15 mouse cellular contexts compared by ENCODE assay signal in genomic region chr3:34331889-34332276, GRCm38 (mm10).
A peak's percentile ranks its signal among the peaks of the same experiment; 100 is the strongest.
DNase-seq lines count a peak whose midpoint lies in the region; ATAC-seq and TF ChIP-seq lines count a peak whose summit lies in the region.
"Had no signal": no experiment of that assay in that cellular context is flagged by ENCODE, and none has a peak within 500 bp of the region (broad histone marks: within the 10 kb centered on the region; RNA-seq: fewer than 3 reads in every experiment).

No protein-coding gene starts in this region.

- 9% methylated on average over 5 of the region's 5 CpGs for WGBS in kidney, embryonic 16.5 days
- 26% methylated on average over 5 of the region's 5 CpGs for WGBS in forebrain, postnatal 0 days
- WGBS in midbrain, embryonic 15.5 days: 37% methylated on average over 5 of the region's 5 CpGs

- no peak overlapping the region for H3K4me3 ChIP-seq in kidney, embryonic 16.5 days (ENCODE audit: low read length)
- H3K4me3 ChIP-seq in forebrain, postnatal 0 days (ENCODE audit: low read depth, low read length): 0 out of 2 replicates have a peak overlapping the region, but pooled peaks have one; percentile 11
- H3K4me3 ChIP-seq in midbrain, embryonic 15.5 days: no peak overlapping the region
- H3K4me3 ChIP-seq: embryonic facial prominence, embryonic 12.5 days had no signal

- DNase-seq in kidney, postnatal 14 days: no peak
- no peak for DNase-seq in Patski (ENCODE audit: low read depth, low spot score)
- no peak for DNase-seq in forebrain, postnatal 0 days
- no peak for DNase-seq in spleen, postnatal 10 days (ENCODE audit: low spot score in 2 of 2)
- no peak for DNase-seq in spleen, adult 12 weeks (ENCODE audit: low spot score)
- DNase-seq in ovary, postnatal 14 days (ENCODE audit: low spot score): no peak
- DNase-seq: cerebellum, adult 2 months; heart, adult 11 months; heart, postnatal 14 days; lung, adult 18-20 months; thymus, adult 2 months had no signal

- TF ChIP-seq CTCF in Patski (IDR thresholded peaks at IDR 0.05): no peak
- no peak for TF ChIP-seq CTCF in forebrain, postnatal 0 days (IDR thresholded peaks at IDR 0.05; ENCODE audit: low read depth)

- H3K27me3 ChIP-seq in kidney, embryonic 16.5 days (ENCODE audit: insufficient read depth, low read length): peaks cover 17% of the 10 kb centered on the region
- peaks cover 50% of the 10 kb centered on the region for H3K27me3 ChIP-seq in Patski
- H3K27me3 ChIP-seq in forebrain, postnatal 0 days (ENCODE audit: insufficient read depth, low read length): no peaks in the 10 kb centered on the region
- 0 out of 2 replicates have a peak, but pooled peaks cover 5% of the 10 kb centered on the region for H3K27me3 ChIP-seq in midbrain, embryonic 15.5 days (replicated peaks)
- H3K27me3 ChIP-seq: embryonic facial prominence, embryonic 12.5 days had no signal

- no peak overlapping the region for H3K9ac ChIP-seq in kidney, embryonic 16.5 days (replicated peaks; ENCODE audit: low read length)
- no peak overlapping the region for H3K9ac ChIP-seq in forebrain, postnatal 0 days
- no peak overlapping the region for H3K9ac ChIP-seq in midbrain, embryonic 15.5 days
- H3K9ac ChIP-seq: embryonic facial prominence, embryonic 12.5 days had no signal

- CTCF ChIA-PET in Patski (lab: Charles Lee): no interaction called here

- H3K27ac ChIP-seq in kidney, embryonic 16.5 days (ENCODE audit: low read length): no peak overlapping the region
- H3K27ac ChIP-seq in forebrain, postnatal 0 days (ENCODE audit: low read depth, low read length): no peak overlapping the region
- H3K27ac ChIP-seq in midbrain, embryonic 15.5 days: 0 out of 2 replicates have a peak overlapping the region, but pooled peaks have one; percentile 13
- H3K27ac ChIP-seq: embryonic facial prominence, embryonic 12.5 days had no signal

- no peaks in the 10 kb centered on the region for H3K9me3 ChIP-seq in kidney, embryonic 16.5 days (ENCODE audit: low read length)
- H3K9me3 ChIP-seq in forebrain, postnatal 0 days (ENCODE audit: low read length): no peaks in the 10 kb centered on the region
- no peaks in the 10 kb centered on the region for H3K9me3 ChIP-seq in midbrain, embryonic 15.5 days
- H3K9me3 ChIP-seq: embryonic facial prominence, embryonic 12.5 days had no signal

- peak overlapping the region; percentile 19 for H3K4me2 ChIP-seq in kidney, embryonic 16.5 days (replicated peaks; ENCODE audit: low read depth, low read length)
- peak overlapping the region; percentile 35; the same call in 1 of the 2 replicates for H3K4me2 ChIP-seq in forebrain, postnatal 0 days (ENCODE audit: low read depth)
- H3K4me2 ChIP-seq in midbrain, embryonic 15.5 days: peak overlapping the region; percentile 21; the same call in 1 of the 2 replicates
- H3K4me2 ChIP-seq: embryonic facial prominence, embryonic 12.5 days had no signal

- in situ Hi-C loops in Patski (cut with MboI; ENCODE audit: low pct_unique_long_range_greater_than_20kb): loop anchor here (10.0 kb wide), 2 partner anchors 183 to 313 kb away; no protein-coding TSS in a partner anchor

- ATAC-seq in kidney, embryonic 16.5 days (ENCODE audit: low FRiP score, low TSS enrichment): peak; percentile 87
- ATAC-seq in Patski: peak; percentile 97
- no peak for ATAC-seq in forebrain, postnatal 0 days
- ATAC-seq in midbrain, embryonic 15.5 days (replicated peaks): peak; percentile 56; the same call in 1 of the 2 replicates
- ATAC-seq: activated CD4-positive, CD25-positive, alpha-beta regulatory T cell, adult 4 months had no signal

- H3K36me3 ChIP-seq in kidney, embryonic 16.5 days (ENCODE audit: insufficient read depth, low read length): no peaks in the 10 kb centered on the region
- H3K36me3 ChIP-seq in forebrain, postnatal 0 days (ENCODE audit: insufficient read depth): no peaks in the 10 kb centered on the region
- no peaks in the 10 kb centered on the region for H3K36me3 ChIP-seq in midbrain, embryonic 15.5 days (replicated peaks)
- H3K36me3 ChIP-seq: embryonic facial prominence, embryonic 12.5 days had no signal

- peaks cover 14% of the 10 kb centered on the region for H3K4me1 ChIP-seq in kidney, embryonic 16.5 days (ENCODE audit: insufficient read depth, low read length)
- peaks cover 6% of the 10 kb centered on the region for H3K4me1 ChIP-seq in forebrain, postnatal 0 days (ENCODE audit: insufficient read depth)
- peaks cover 23% of the 10 kb centered on the region for H3K4me1 ChIP-seq in midbrain, embryonic 15.5 days

- POLR2A ChIA-PET in Patski (lab: Charles Lee): interaction anchor here (0.6 kb wide), 1 partner anchor 18 kb away, joined by 3 read pairs; no protein-coding TSS in a partner anchor
